Comparison of ENCODE assay signal across 21 mouse cellular contexts in genomic region chr2:178686167-178686601, GRCm38 (mm10).
DNase-seq lines count a peak whose midpoint lies in the region; ATAC-seq and TF ChIP-seq lines count a peak whose summit lies in the region.
"Had no signal": no experiment of that assay in that cellular context is flagged by ENCODE, and none has a peak within 500 bp of the region (broad histone marks: within the 10 kb centered on the region; RNA-seq: fewer than 3 reads in every experiment).

No protein-coding gene starts in this region.

- no peaks in the 10 kb centered on the region for H3K36me3 ChIP-seq in hindbrain, embryonic 13.5 days
- no peaks in the 10 kb centered on the region for H3K36me3 ChIP-seq in hindbrain, embryonic 14.5 days (replicated peaks; ENCODE audit: control insufficient read depth, insufficient read depth)
- no peaks in the 10 kb centered on the region for H3K36me3 ChIP-seq in forebrain, embryonic 16.5 days (ENCODE audit: control insufficient read depth, insufficient read depth)
- no peaks in the 10 kb centered on the region for H3K36me3 ChIP-seq in intestine, postnatal 0 days (ENCODE audit: control insufficient read depth, insufficient read depth)
- H3K36me3 ChIP-seq: embryonic facial prominence, embryonic 15.5 days; hindbrain, embryonic 15.5 days; limb, embryonic 15.5 days had no signal

- DNase-seq in hindbrain, embryonic 14.5 days (ENCODE audit: low spot score): no peak
- peak; percentile 87 for DNase-seq in brain, embryonic 14.5 days (ENCODE audit: low read depth)
- peak; percentile 34 for DNase-seq in embryo, embryonic 11 days
- DNase-seq in frontal cortex, postnatal 14 days (ENCODE audit: low spot score in 2 of 2): no peak
- DNase-seq in spleen, postnatal 14 days (ENCODE audit: low spot score in 2 of 2): no peak
- DNase-seq: cerebellum, postnatal 25 days; gastrocnemius, postnatal 14 days; heart, adult 2 months; kidney, adult 8-10 months; kidney, postnatal 25 days; liver, postnatal 0 days; lung, postnatal 36 days; right cerebral cortex, postnatal 4 days; thymus, postnatal 36 days had no signal

- H3K27me3 ChIP-seq in hindbrain, embryonic 13.5 days: 0 out of 2 replicates have a peak, but pooled peaks cover 4% of the 10 kb centered on the region
- H3K27me3 ChIP-seq in hindbrain, embryonic 14.5 days (ENCODE audit: control insufficient read depth, insufficient read depth, low read length): no peaks in the 10 kb centered on the region
- H3K27me3 ChIP-seq in forebrain, embryonic 16.5 days (replicated peaks; ENCODE audit: control insufficient read depth, insufficient read depth, low read length): no peaks in the 10 kb centered on the region
- no peaks in the 10 kb centered on the region for H3K27me3 ChIP-seq in intestine, postnatal 0 days (replicated peaks; ENCODE audit: control insufficient read depth, insufficient read depth, low read length)
- H3K27me3 ChIP-seq: hindbrain, embryonic 15.5 days; limb, embryonic 15.5 days had no signal

- peak overlapping the region; percentile 18; the same call in 1 of the 2 replicates for H3K27ac ChIP-seq in hindbrain, embryonic 13.5 days
- H3K27ac ChIP-seq in hindbrain, embryonic 14.5 days: no peak overlapping the region
- H3K27ac ChIP-seq in forebrain, embryonic 16.5 days (ENCODE audit: low read length): peak overlapping the region; percentile 60
- no peak overlapping the region for H3K27ac ChIP-seq in intestine, postnatal 0 days (ENCODE audit: low read depth, low read length)
- H3K27ac ChIP-seq: embryonic facial prominence, embryonic 15.5 days; heart, adult 2 months; hindbrain, embryonic 15.5 days; left cerebral cortex, adult 2 months; limb, embryonic 15.5 days had no signal

- peaks cover 44% of the 10 kb centered on the region for H3K4me1 ChIP-seq in hindbrain, embryonic 13.5 days (replicated peaks)
- H3K4me1 ChIP-seq in hindbrain, embryonic 14.5 days (replicated peaks; ENCODE audit: control insufficient read depth, insufficient read depth, low read length): 0 out of 2 replicates have a peak, but pooled peaks cover 10% of the 10 kb centered on the region
- peaks cover 9% of the 10 kb centered on the region for H3K4me1 ChIP-seq in forebrain, embryonic 16.5 days (replicated peaks; ENCODE audit: control insufficient read depth, insufficient read depth, low read length)
- H3K4me1 ChIP-seq in intestine, postnatal 0 days (replicated peaks; ENCODE audit: control insufficient read depth, insufficient read depth, low read length): peaks cover 2% of the 10 kb centered on the region; the same call in 1 of the 2 replicates

- ATAC-seq in hindbrain, embryonic 13.5 days (ENCODE audit: low FRiP score): peak; percentile 59; the same call in 1 of the 2 replicates
- ATAC-seq in hindbrain, embryonic 14.5 days (ENCODE audit: low FRiP score): no peak
- ATAC-seq in forebrain, embryonic 16.5 days: peak; percentile 80
- no peak for ATAC-seq in intestine, postnatal 0 days
- ATAC-seq: liver, postnatal 0 days had no signal

- no peak for TF ChIP-seq POLR2A in brain, embryonic 14.5 days (IDR thresholded peaks at IDR 0.05; ENCODE audit: borderline replicate concordance, extremely low read depth, insufficient read depth, insufficient read length, poor library complexity, severe bottlenecking)

- no peak overlapping the region for H3K4me3 ChIP-seq in hindbrain, embryonic 13.5 days
- no peak overlapping the region for H3K4me3 ChIP-seq in hindbrain, embryonic 14.5 days (replicated peaks; ENCODE audit: low read length)
- no peak overlapping the region for H3K4me3 ChIP-seq in forebrain, embryonic 16.5 days (replicated peaks; ENCODE audit: low read length)
- H3K4me3 ChIP-seq in intestine, postnatal 0 days (ENCODE audit: low read depth, low read length): no peak overlapping the region
- H3K4me3 ChIP-seq: embryonic facial prominence, embryonic 15.5 days; heart, adult 2 months; hindbrain, embryonic 15.5 days; left cerebral cortex, adult 2 months; limb, embryonic 15.5 days had no signal

- no peaks in the 10 kb centered on the region for H3K9me3 ChIP-seq in hindbrain, embryonic 13.5 days
- no peaks in the 10 kb centered on the region for H3K9me3 ChIP-seq in hindbrain, embryonic 14.5 days (ENCODE audit: control insufficient read depth, low read length)
- H3K9me3 ChIP-seq in forebrain, embryonic 16.5 days (ENCODE audit: control insufficient read depth, low read length): no peaks in the 10 kb centered on the region
- H3K9me3 ChIP-seq in intestine, postnatal 0 days (ENCODE audit: control insufficient read depth): no peaks in the 10 kb centered on the region
- H3K9me3 ChIP-seq: embryonic facial prominence, embryonic 15.5 days; hindbrain, embryonic 15.5 days; limb, embryonic 15.5 days had no signal

- TF ChIP-seq CTCF in brain, embryonic 14.5 days (IDR thresholded peaks at IDR 0.05; ENCODE audit: borderline replicate concordance, extremely low read depth, insufficient read depth, insufficient read length): no peak
- no peak for TF ChIP-seq CTCF in intestine, postnatal 0 days (IDR thresholded peaks at IDR 0.05; ENCODE audit: low read depth)

- H3K4me2 ChIP-seq in hindbrain, embryonic 13.5 days: no peak overlapping the region
- H3K4me2 ChIP-seq in hindbrain, embryonic 14.5 days (replicated peaks): no peak overlapping the region
- no peak overlapping the region for H3K4me2 ChIP-seq in forebrain, embryonic 16.5 days (ENCODE audit: low read length)
- no peak overlapping the region for H3K4me2 ChIP-seq in intestine, postnatal 0 days (replicated peaks; ENCODE audit: low read depth)
- H3K4me2 ChIP-seq: embryonic facial prominence, embryonic 15.5 days; hindbrain, embryonic 15.5 days; limb, embryonic 15.5 days had no signal

- no peak overlapping the region for H3K9ac ChIP-seq in hindbrain, embryonic 13.5 days
- no peak overlapping the region for H3K9ac ChIP-seq in hindbrain, embryonic 14.5 days
- H3K9ac ChIP-seq in forebrain, embryonic 16.5 days (replicated peaks; ENCODE audit: low read depth, low read length): no peak overlapping the region
- no peak overlapping the region for H3K9ac ChIP-seq in intestine, postnatal 0 days (ENCODE audit: low read depth, low read length)
- H3K9ac ChIP-seq: embryonic facial prominence, embryonic 15.5 days; hindbrain, embryonic 15.5 days; limb, embryonic 15.5 days; liver, postnatal 0 days had no signal

- WGBS in hindbrain, embryonic 13.5 days: 40% methylated on average over 7 of the region's 7 CpGs
- 50% methylated on average over 7 of the region's 7 CpGs for WGBS in hindbrain, embryonic 14.5 days
- WGBS in forebrain, embryonic 16.5 days: 14% methylated on average over 7 of the region's 7 CpGs
- WGBS in intestine, postnatal 0 days: 70% methylated on average over 7 of the region's 7 CpGs

Comparison
In these comparisons a context has a peak if more than half of its experiments do, and no peak if none do; other contexts are left out.
1. ATAC-seq: peak in hindbrain, embryonic 13.5 days (single experiment) and forebrain, embryonic 16.5 days (single experiment); none in hindbrain, embryonic 14.5 days (single experiment) and intestine, postnatal 0 days (single experiment).
2. H3K27ac ChIP-seq: peak in hindbrain, embryonic 13.5 days (single experiment) and forebrain, embryonic 16.5 days (single experiment); none in hindbrain, embryonic 14.5 days (single experiment) and intestine, postnatal 0 days (single experiment).
3. DNase-seq: peak in brain, embryonic 14.5 days (single experiment) and embryo, embryonic 11 days (single experiment); none in hindbrain, embryonic 14.5 days (single experiment), frontal cortex, postnatal 14 days (0 of 2) and spleen, postnatal 14 days (0 of 2).